Mouse (Mus musculus): ENCODE measurements around the gene Naif1. TPM values are rescaled to one million over a fixed set of nuclear protein-coding genes. Genes with fewer than 3 reads are reported as not detected.

The Naif1 gene
- 2.4 TPM in 2 replicates for polyA plus RNA-seq (2015; fragmentation: Nextera tagmentation; extraction: Ambion mirVana)

- peak within 1 kb of the TSS; percentile 98 for H3K27ac ChIP-seq (replicated peaks)
- peaks cover 78% of the 10 kb centered on the region for H3K4me1 ChIP-seq (replicated peaks)
- WGBS (ENCODE audit: insufficient replicate concordance): 52% methylated on average over 15 of the region's 15 CpGs
- no peaks in the 10 kb centered on the region for H3K9me3 ChIP-seq (replicated peaks)
- peak within 1 kb of the TSS; percentile 97 for H3K4me2 ChIP-seq
- peak within 1 kb of the TSS; percentile 94 for H3K4me3 ChIP-seq (replicated peaks)
- H3K9ac ChIP-seq: peak within 1 kb of the TSS; percentile 93
- H3K27me3 ChIP-seq: no peaks in the 10 kb centered on the region
- ATAC-seq (ENCODE audit: insufficient read depth): no peak
- 0 out of 2 replicates have a peak, but pooled peaks cover 2% of the 10 kb centered on the region for H3K36me3 ChIP-seq (replicated peaks)
Measured at GRCm38 (mm10) chr2:32449761-32450754, at the start of gene Naif1. TSS of gene Naif1 (plus strand) at chr2:32450457.

- no peaks in the 10 kb centered on the region; the same call in 1 of the 2 replicates for H3K27me3 ChIP-seq
- H3K27ac ChIP-seq (replicated peaks): no peak overlapping the region
- H3K9me3 ChIP-seq (replicated peaks): no peaks in the 10 kb centered on the region
- H3K4me1 ChIP-seq (replicated peaks): peaks cover 13% of the 10 kb centered on the region; the same call in 1 of the 2 replicates
- no peak overlapping the region for H3K9ac ChIP-seq
- H3K36me3 ChIP-seq (replicated peaks): peaks cover 25% of the 10 kb centered on the region
- no peak overlapping the region for H3K4me3 ChIP-seq (replicated peaks)
- H3K4me2 ChIP-seq: no peak overlapping the region
- no peak for ATAC-seq (ENCODE audit: insufficient read depth)
- 7% methylated on average over 2 of the region's 2 CpGs for WGBS (ENCODE audit: insufficient replicate concordance)
Measured at GRCm38 (mm10) chr2:32404663-32405062, 45.6 kb upstream of the Naif1 start.

GRCm38 (mm10) chr2:32407144-32407824, 43.0 kb upstream of the Naif1 start:
- H3K9me3 ChIP-seq (replicated peaks): no peaks in the 10 kb centered on the region
- no peak overlapping the region for H3K27ac ChIP-seq (replicated peaks)
- H3K36me3 ChIP-seq (replicated peaks): 0 out of 2 replicates have a peak, but pooled peaks cover 4% of the 10 kb centered on the region
- no peak overlapping the region for H3K4me2 ChIP-seq
- H3K27me3 ChIP-seq: no peaks in the 10 kb centered on the region; the same call in 1 of the 2 replicates
- no peak overlapping the region for H3K9ac ChIP-seq
- no peak for ATAC-seq (ENCODE audit: insufficient read depth)
- 0 out of 2 replicates have a peak, but pooled peaks cover 6% of the 10 kb centered on the region for H3K4me1 ChIP-seq (replicated peaks)
- H3K4me3 ChIP-seq (replicated peaks): no peak overlapping the region
- WGBS (ENCODE audit: insufficient replicate concordance): 67% methylated on average over 7 of the region's 7 CpGs

GRCm38 (mm10) chr2:32408429-32409424, 41.5 kb upstream of the Naif1 start:
- H3K27ac ChIP-seq (replicated peaks): no peak overlapping the region; the same call in 1 of the 2 replicates

GRCm38 (mm10) chr2:32411407-32411806, 38.9 kb upstream of the Naif1 start:
- WGBS (ENCODE audit: insufficient replicate concordance): 80% methylated on average over 7 of the region's 7 CpGs
- Histone ChIP-seq H3K9ac (no peak overlapping the region), H3K27me3 (no peaks in the 10 kb centered on the region), H3K4me3 (replicated peaks) (no peak overlapping the region), H3K4me2 (no peak overlapping the region), H3K4me1 (replicated peaks) (peaks cover 16% of the 10 kb centered on the region), H3K27ac (replicated peaks) (no peak overlapping the region), H3K9me3 (replicated peaks) (no peaks in the 10 kb centered on the region), H3K36me3 (replicated peaks) (peaks cover 26% of the 10 kb centered on the region)
- ATAC-seq (ENCODE audit: insufficient read depth): no peak

More at GRCm38 (mm10) chr2:32408429-32409424, 41.5 kb upstream of the Naif1 start:
- 63% methylated on average over 25 of the region's 25 CpGs for WGBS (ENCODE audit: insufficient replicate concordance)
- Histone ChIP-seq H3K4me1 (replicated peaks) (peaks cover 16% of the 10 kb centered on the region), H3K9ac (no peak overlapping the region), H3K4me3 (replicated peaks) (no peak overlapping the region), H3K9me3 (replicated peaks) (no peaks in the 10 kb centered on the region), H3K36me3 (replicated peaks) (peaks cover under 1% of the 10 kb centered on the region; the same call in 1 of the 2 replicates), H3K4me2 (no peak overlapping the region), H3K27me3 (no peaks in the 10 kb centered on the region; the same call in 1 of the 2 replicates)
- ATAC-seq (ENCODE audit: insufficient read depth): peak; percentile 77

GRCm38 (mm10) chr2:32412742-32413531, 37.3 kb upstream of the Naif1 start:
- 40% methylated on average over 6 of the region's 6 CpGs for WGBS (ENCODE audit: insufficient replicate concordance)

GRCm38 (mm10) chr2:32413936-32414335, 36.3 kb upstream of the Naif1 start:
- H3K27me3 ChIP-seq: no peaks in the 10 kb centered on the region
- no peak overlapping the region for H3K27ac ChIP-seq (replicated peaks)
- peaks cover 22% of the 10 kb centered on the region for H3K4me1 ChIP-seq (replicated peaks)
- H3K9ac ChIP-seq: no peak overlapping the region
- WGBS (ENCODE audit: insufficient replicate concordance): 62% methylated on average over 5 of the region's 5 CpGs
- H3K4me3 ChIP-seq (replicated peaks): no peak overlapping the region
- no peak for ATAC-seq (ENCODE audit: insufficient read depth)
- peaks cover 50% of the 10 kb centered on the region for H3K36me3 ChIP-seq (replicated peaks)
- H3K4me2 ChIP-seq: no peak overlapping the region
- H3K9me3 ChIP-seq (replicated peaks): no peaks in the 10 kb centered on the region

More at GRCm38 (mm10) chr2:32412742-32413531, 37.3 kb upstream of the Naif1 start:
- no peak overlapping the region for H3K4me2 ChIP-seq
- H3K9ac ChIP-seq: no peak overlapping the region
- ATAC-seq (ENCODE audit: insufficient read depth): no peak
- no peaks in the 10 kb centered on the region for H3K27me3 ChIP-seq
- no peak overlapping the region for H3K4me3 ChIP-seq (replicated peaks)
- peaks cover 40% of the 10 kb centered on the region for H3K36me3 ChIP-seq (replicated peaks)
- peaks cover 17% of the 10 kb centered on the region for H3K4me1 ChIP-seq (replicated peaks)
- H3K9me3 ChIP-seq (replicated peaks): no peaks in the 10 kb centered on the region
- no peak overlapping the region for H3K27ac ChIP-seq (replicated peaks)

GRCm38 (mm10) chr2:32415801-32416200, 34.5 kb upstream of the Naif1 start:
- Histone ChIP-seq H3K4me1 (replicated peaks) (peaks cover 29% of the 10 kb centered on the region), H3K4me3 (replicated peaks) (no peak overlapping the region), H3K9me3 (replicated peaks) (no peaks in the 10 kb centered on the region), H3K4me2 (no peak overlapping the region), H3K27me3 (no peaks in the 10 kb centered on the region), H3K36me3 (replicated peaks) (peaks cover 68% of the 10 kb centered on the region), H3K9ac (no peak overlapping the region), H3K27ac (replicated peaks) (no peak overlapping the region)
- 86% methylated on average over 12 of the region's 12 CpGs for WGBS (ENCODE audit: insufficient replicate concordance)
- ATAC-seq (ENCODE audit: insufficient read depth): no peak

GRCm38 (mm10) chr2:32416556-32416955, 33.7 kb upstream of the Naif1 start:
- H3K4me2 ChIP-seq: no peak overlapping the region
- 73% methylated on average over 2 of the region's 2 CpGs for WGBS (ENCODE audit: insufficient replicate concordance)
- H3K4me1 ChIP-seq (replicated peaks): peaks cover 31% of the 10 kb centered on the region
- no peaks in the 10 kb centered on the region for H3K27me3 ChIP-seq
- no peaks in the 10 kb centered on the region for H3K9me3 ChIP-seq (replicated peaks)
- no peak for ATAC-seq (ENCODE audit: insufficient read depth)
- no peak overlapping the region for H3K27ac ChIP-seq (replicated peaks)
- H3K4me3 ChIP-seq (replicated peaks): no peak overlapping the region
- peaks cover 76% of the 10 kb centered on the region for H3K36me3 ChIP-seq (replicated peaks)
- H3K9ac ChIP-seq: no peak overlapping the region

Measured in liver, embryonic 15.5 days (tissue).